Mouse (Mus musculus): ENCODE data around the gene Mrpl58. TPM values are rescaled to one million over a fixed set of nuclear protein-coding genes. Genes with fewer than 3 reads are reported as not detected.

Gene Mrpl58
- 173 and 180 TPM in 2 replicates for polyA plus RNA-seq (2015; fragmentation: Nextera tagmentation; extraction: Ambion mirVana)

- no peaks in the 10 kb centered on the region for H3K9me3 ChIP-seq (replicated peaks; ENCODE audit: control insufficient read depth, low read length, poor library complexity, severe bottlenecking)
- 3% methylated on average over 50 of the region's 50 CpGs for WGBS
- no peaks in the 10 kb centered on the region for H3K36me3 ChIP-seq (ENCODE audit: control insufficient read depth, insufficient read depth, low read length)
- H3K9ac ChIP-seq (ENCODE audit: low read depth, low read length) = peak within 1 kb of the TSS; percentile 91
- peak; percentile 87 for ATAC-seq
- H3K4me2 ChIP-seq (ENCODE audit: low read length) = peak within 1 kb of the TSS; percentile 63
- H3K4me3 ChIP-seq (ENCODE audit: low read depth, low read length) = peak within 1 kb of the TSS; percentile 78
- H3K27me3 ChIP-seq (ENCODE audit: control insufficient read depth, insufficient read depth, low read depth, low read length) = no peaks in the 10 kb centered on the region
- H3K4me1 ChIP-seq (ENCODE audit: control insufficient read depth, insufficient read depth, low read length) = peaks cover 31% of the 10 kb centered on the region
- peak within 1 kb of the TSS; percentile 94 for H3K27ac ChIP-seq (ENCODE audit: low read length)
Observed at GRCm38 (mm10) chr11:115403338-115404124, at the start of gene Mrpl58. Mrpl58 (plus strand) TSS chr11:115403752.

- Histone ChIP-seq H3K27ac (ENCODE audit: low read length) (no peak overlapping the region), H3K9me3 (replicated peaks; ENCODE audit: control insufficient read depth, low read length, poor library complexity, severe bottlenecking) (no peaks in the 10 kb centered on the region), H3K27me3 (ENCODE audit: control insufficient read depth, insufficient read depth, low read depth, low read length) (no peaks in the 10 kb centered on the region), H3K9ac (ENCODE audit: low read depth, low read length) (no peak overlapping the region), H3K4me1 (ENCODE audit: control insufficient read depth, insufficient read depth, low read length) (peaks cover 4% of the 10 kb centered on the region), H3K36me3 (ENCODE audit: control insufficient read depth, insufficient read depth, low read length) (peaks cover 14% of the 10 kb centered on the region; the same call in 1 of the 2 replicates), H3K4me2 (ENCODE audit: low read length) (no peak overlapping the region), H3K4me3 (ENCODE audit: low read depth, low read length) (no peak overlapping the region)
- ATAC-seq = peak; percentile 16; the same call in 1 of the 2 replicates
- WGBS = 7% methylated on average over 8 of the region's 8 CpGs
Observed at GRCm38 (mm10) chr11:115354183-115354582, 49.4 kb upstream of the Mrpl58 start.

GRCm38 (mm10) chr11:115358468-115358867, 45.1 kb upstream of the Mrpl58 start:
- peak overlapping the region; percentile 39; the same call in 1 of the 2 replicates for H3K27ac ChIP-seq (ENCODE audit: low read length)
- peak overlapping the region; percentile 50 for H3K9ac ChIP-seq (ENCODE audit: low read depth, low read length)
- no peak overlapping the region for H3K4me2 ChIP-seq (ENCODE audit: low read length)
- no peaks in the 10 kb centered on the region; the same call in 1 of the 2 replicates for H3K36me3 ChIP-seq (ENCODE audit: control insufficient read depth, insufficient read depth, low read length)
- ATAC-seq = peak; percentile 41; the same call in 1 of the 2 replicates
- H3K27me3 ChIP-seq (ENCODE audit: control insufficient read depth, insufficient read depth, low read depth, low read length) = no peaks in the 10 kb centered on the region
- H3K9me3 ChIP-seq (replicated peaks; ENCODE audit: control insufficient read depth, low read length, poor library complexity, severe bottlenecking) = no peaks in the 10 kb centered on the region
- H3K4me3 ChIP-seq (ENCODE audit: low read depth, low read length) = no peak overlapping the region
- WGBS = 23% methylated on average over 5 of the region's 5 CpGs
- H3K4me1 ChIP-seq (ENCODE audit: control insufficient read depth, insufficient read depth, low read length) = peaks cover 4% of the 10 kb centered on the region

GRCm38 (mm10) chr11:115359293-115359692, 44.3 kb upstream of the Mrpl58 start:
- Histone ChIP-seq H3K4me3 (ENCODE audit: low read depth, low read length) (no peak overlapping the region), H3K9ac (ENCODE audit: low read depth, low read length) (no peak overlapping the region), H3K36me3 (ENCODE audit: control insufficient read depth, insufficient read depth, low read length) (no peaks in the 10 kb centered on the region; the same call in 1 of the 2 replicates), H3K27ac (ENCODE audit: low read length) (peak overlapping the region; percentile 39; the same call in 1 of the 2 replicates), H3K4me1 (ENCODE audit: control insufficient read depth, insufficient read depth, low read length) (peaks cover 4% of the 10 kb centered on the region), H3K27me3 (ENCODE audit: control insufficient read depth, insufficient read depth, low read depth, low read length) (no peaks in the 10 kb centered on the region), H3K4me2 (ENCODE audit: low read length) (no peak overlapping the region), H3K9me3 (replicated peaks; ENCODE audit: control insufficient read depth, low read length, poor library complexity, severe bottlenecking) (no peaks in the 10 kb centered on the region)
- WGBS = 37% methylated on average over 3 of the region's 3 CpGs
- no peak for ATAC-seq

GRCm38 (mm10) chr11:115359726-115360125, 43.8 kb upstream of the Mrpl58 start:
- Histone ChIP-seq H3K4me2 (ENCODE audit: low read length) (no peak overlapping the region), H3K27me3 (ENCODE audit: control insufficient read depth, insufficient read depth, low read depth, low read length) (no peaks in the 10 kb centered on the region), H3K36me3 (ENCODE audit: control insufficient read depth, insufficient read depth, low read length) (no peaks in the 10 kb centered on the region; the same call in 1 of the 2 replicates), H3K4me3 (ENCODE audit: low read depth, low read length) (no peak overlapping the region), H3K4me1 (ENCODE audit: control insufficient read depth, insufficient read depth, low read length) (peaks cover 4% of the 10 kb centered on the region), H3K9ac (ENCODE audit: low read depth, low read length) (no peak overlapping the region), H3K9me3 (replicated peaks; ENCODE audit: control insufficient read depth, low read length, poor library complexity, severe bottlenecking) (no peaks in the 10 kb centered on the region), H3K27ac (ENCODE audit: low read length) (peak overlapping the region; percentile 29; the same call in 1 of the 2 replicates)
- no peak for ATAC-seq
- WGBS = 61% methylated on average over 6 of the region's 6 CpGs

- Histone ChIP-seq H3K9ac (ENCODE audit: low read depth, low read length) (no peak overlapping the region), H3K4me1 (ENCODE audit: control insufficient read depth, insufficient read depth, low read length) (peaks cover 11% of the 10 kb centered on the region), H3K9me3 (replicated peaks; ENCODE audit: control insufficient read depth, low read length, poor library complexity, severe bottlenecking) (no peaks in the 10 kb centered on the region), H3K4me2 (ENCODE audit: low read length) (no peak overlapping the region), H3K4me3 (ENCODE audit: low read depth, low read length) (no peak overlapping the region), H3K27ac (ENCODE audit: low read length) (no peak overlapping the region), H3K36me3 (ENCODE audit: control insufficient read depth, insufficient read depth, low read length) (no peaks in the 10 kb centered on the region), H3K27me3 (ENCODE audit: control insufficient read depth, insufficient read depth, low read depth, low read length) (no peaks in the 10 kb centered on the region)
- 84% methylated on average over 3 of the region's 3 CpGs for WGBS
- no peak for ATAC-seq
Observed at GRCm38 (mm10) chr11:115364136-115364535, 39.4 kb upstream of the Mrpl58 start.

- Histone ChIP-seq H3K4me2 (ENCODE audit: low read length) (peak overlapping the region; percentile 61), H3K9me3 (replicated peaks; ENCODE audit: control insufficient read depth, low read length, poor library complexity, severe bottlenecking) (no peaks in the 10 kb centered on the region), H3K4me3 (ENCODE audit: low read depth, low read length) (peak overlapping the region; percentile 83), H3K4me1 (ENCODE audit: control insufficient read depth, insufficient read depth, low read length) (peaks cover 11% of the 10 kb centered on the region), H3K9ac (ENCODE audit: low read depth, low read length) (peak overlapping the region; percentile 84), H3K27me3 (ENCODE audit: control insufficient read depth, insufficient read depth, low read depth, low read length) (no peaks in the 10 kb centered on the region), H3K36me3 (ENCODE audit: control insufficient read depth, insufficient read depth, low read length) (no peaks in the 10 kb centered on the region), H3K27ac (ENCODE audit: low read length) (peak overlapping the region; percentile 78)
- WGBS = 41% methylated on average over 7 of the region's 7 CpGs
- peak; percentile 41 for ATAC-seq
Observed at GRCm38 (mm10) chr11:115366039-115366705, 37.4 kb upstream of the Mrpl58 start.

- Histone ChIP-seq H3K27me3 (ENCODE audit: control insufficient read depth, insufficient read depth, low read depth, low read length) (no peaks in the 10 kb centered on the region), H3K4me1 (ENCODE audit: control insufficient read depth, insufficient read depth, low read length) (peaks cover 11% of the 10 kb centered on the region), H3K4me3 (ENCODE audit: low read depth, low read length) (peak overlapping the region; percentile 83), H3K9me3 (replicated peaks; ENCODE audit: control insufficient read depth, low read length, poor library complexity, severe bottlenecking) (no peaks in the 10 kb centered on the region), H3K36me3 (ENCODE audit: control insufficient read depth, insufficient read depth, low read length) (no peaks in the 10 kb centered on the region), H3K9ac (ENCODE audit: low read depth, low read length) (peak overlapping the region; percentile 84), H3K4me2 (ENCODE audit: low read length) (peak overlapping the region; percentile 61), H3K27ac (ENCODE audit: low read length) (peak overlapping the region; percentile 78)
- WGBS = under 1% methylated on average over 27 of the region's 28 CpGs
- peak; percentile 83 for ATAC-seq
Observed at GRCm38 (mm10) chr11:115366706-115367394, 36.7 kb upstream of the Mrpl58 start.

Data from midbrain, embryonic 16.5 days (tissue).